Mouse (Mus musculus): Measurements from ENCODE around the gene Fto. TPM values are rescaled to one million over a fixed set of nuclear protein-coding genes. Genes with fewer than 3 reads are reported as not detected.

The Fto gene
- polyA plus RNA-seq, 1 experiment: 112 TPM

DNA sequence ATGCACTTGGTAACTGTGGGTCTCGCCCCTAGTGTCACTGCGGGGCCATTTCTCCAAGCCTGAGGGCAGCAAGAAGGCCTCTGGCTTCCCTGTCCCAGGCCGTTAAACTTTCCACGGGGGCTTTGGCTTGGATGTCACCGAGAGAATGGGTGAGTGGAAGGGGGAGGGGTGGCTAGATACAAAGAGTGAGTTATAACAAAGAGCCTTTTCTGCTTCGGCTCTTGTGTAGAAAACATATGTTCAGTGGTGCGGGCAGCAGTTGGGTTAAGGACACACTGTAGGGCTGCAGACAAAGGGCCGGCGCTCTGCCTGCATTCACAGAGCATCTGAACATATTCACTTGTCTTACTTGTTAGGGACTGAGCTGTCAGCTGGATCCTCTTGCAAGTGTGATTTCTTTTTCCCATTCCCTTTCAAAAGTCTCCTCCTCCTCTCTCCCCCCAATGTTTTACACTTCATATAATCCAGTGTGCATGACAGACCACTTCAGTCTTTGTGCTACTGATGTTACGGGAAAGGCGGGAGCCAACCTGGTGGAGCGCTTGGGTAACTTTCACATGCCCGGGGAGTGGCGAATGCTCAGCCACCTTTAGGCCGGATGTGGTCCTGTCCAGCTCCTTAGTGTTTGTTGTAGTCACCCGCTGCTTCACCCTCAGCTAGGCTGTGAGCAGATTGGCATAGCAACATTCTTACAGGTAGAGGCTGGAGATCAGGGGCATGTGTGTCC lies 201.6 kb downstream of the Fto start:
- no peak for DNase-seq (ENCODE audit: extremely low spot score in 1 of 2, low spot score in 1 of 2)

DNA sequence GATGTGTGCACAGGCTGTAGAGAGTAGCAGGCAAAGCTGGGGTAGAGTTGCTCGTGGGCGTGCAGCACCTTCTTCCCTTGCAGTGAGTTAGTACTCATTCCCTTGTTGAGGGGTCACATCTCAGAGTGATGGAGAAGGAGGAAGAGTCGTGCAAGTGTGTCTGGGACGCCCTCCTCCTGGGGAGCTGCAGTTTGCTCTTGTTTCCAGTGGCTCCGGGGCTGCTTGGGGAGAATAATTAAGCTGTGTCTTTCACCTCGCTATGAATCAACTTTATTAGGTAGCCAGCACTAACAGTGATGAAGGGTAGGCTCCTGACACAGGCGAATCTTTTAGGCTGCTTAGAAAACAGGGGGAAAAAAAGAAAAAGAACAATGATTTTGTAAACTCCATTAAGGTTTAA lies 203.1 kb downstream of the Fto start:
- no peak for DNase-seq (ENCODE audit: extremely low spot score in 1 of 2, low spot score in 1 of 2)

GRCm38 (mm10) chr8:91518085-91518484 lies 204.8 kb downstream of the Fto start:
- DNase-seq (ENCODE audit: extremely low spot score in 1 of 2, low spot score in 1 of 2): no peak

- DNase-seq (ENCODE audit: extremely low spot score in 1 of 2, low spot score in 1 of 2): no peak
These were observed 208.9 kb downstream of the Fto start for GRCm38 (mm10) chr8:91522201-91522600.

DNA sequence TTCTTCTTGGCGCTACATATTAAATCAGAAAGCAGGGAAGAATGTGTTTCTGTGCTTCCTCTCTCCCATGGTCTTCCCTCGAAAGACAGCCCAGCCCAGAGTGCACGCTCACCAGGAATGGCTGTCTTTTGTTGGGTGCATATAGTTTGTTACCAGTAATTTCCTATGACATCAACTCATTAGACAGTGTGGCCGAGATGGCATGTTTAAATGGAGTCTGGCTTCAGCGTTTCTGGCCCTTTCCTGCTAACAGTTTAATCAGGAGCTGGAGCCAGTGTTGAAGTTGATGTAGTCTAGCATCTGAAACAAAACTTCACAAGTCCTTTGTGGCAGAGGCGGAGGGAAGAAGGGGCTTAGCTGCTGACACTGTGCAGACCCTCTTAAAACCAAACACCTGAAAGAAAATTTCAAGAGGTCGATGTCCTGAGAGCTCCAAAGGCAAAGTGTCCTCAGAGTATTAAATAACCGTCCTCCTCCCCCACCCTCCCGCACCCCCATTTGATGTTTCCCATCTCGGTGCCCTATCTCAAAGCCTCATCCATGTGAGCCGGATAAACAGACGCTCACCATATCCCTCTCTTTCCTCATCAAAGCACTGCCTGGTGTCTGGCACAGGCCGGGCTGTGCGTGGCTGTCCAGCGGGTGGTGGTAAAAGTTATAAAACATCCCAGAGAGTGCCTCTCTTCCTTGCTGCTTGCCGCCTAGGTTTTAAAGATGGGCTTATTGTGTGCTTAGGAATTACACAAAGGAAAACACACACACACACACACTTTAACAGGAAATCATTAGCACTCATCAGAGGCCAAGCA lies 210.9 kb downstream of the Fto start:
- DNase-seq (ENCODE audit: extremely low spot score in 1 of 2, low spot score in 1 of 2): no peak

- no peak for DNase-seq (ENCODE audit: extremely low spot score in 1 of 2, low spot score in 1 of 2)
These were observed 211.5 kb downstream of the Fto start for GRCm38 (mm10) chr8:91524865-91525250.

DNA sequence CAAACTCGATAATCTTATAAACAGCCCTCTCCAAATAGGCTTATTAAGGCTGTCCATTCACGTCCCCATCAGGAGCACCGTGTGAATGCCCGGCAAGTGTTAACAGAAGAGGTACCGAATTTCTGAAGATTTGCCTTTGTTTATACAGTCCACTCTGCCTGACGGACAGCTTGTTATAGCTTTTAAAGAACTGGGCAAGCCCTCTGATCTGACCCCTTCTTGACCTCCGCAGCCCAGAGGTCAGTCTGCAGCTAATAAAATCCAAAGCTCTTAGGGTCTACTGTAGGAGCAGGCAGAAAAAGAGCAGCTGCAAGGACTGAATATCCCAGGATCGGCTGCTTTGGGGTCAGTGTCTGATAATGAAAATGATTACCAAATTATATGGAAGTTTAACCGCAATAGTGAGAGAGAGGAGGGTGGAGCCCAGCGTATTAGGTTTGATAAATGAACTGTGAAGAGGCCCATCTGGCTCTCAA lies 212.1 kb downstream of the Fto start:
- no peak for DNase-seq (ENCODE audit: extremely low spot score in 1 of 2, low spot score in 1 of 2)

DNA sequence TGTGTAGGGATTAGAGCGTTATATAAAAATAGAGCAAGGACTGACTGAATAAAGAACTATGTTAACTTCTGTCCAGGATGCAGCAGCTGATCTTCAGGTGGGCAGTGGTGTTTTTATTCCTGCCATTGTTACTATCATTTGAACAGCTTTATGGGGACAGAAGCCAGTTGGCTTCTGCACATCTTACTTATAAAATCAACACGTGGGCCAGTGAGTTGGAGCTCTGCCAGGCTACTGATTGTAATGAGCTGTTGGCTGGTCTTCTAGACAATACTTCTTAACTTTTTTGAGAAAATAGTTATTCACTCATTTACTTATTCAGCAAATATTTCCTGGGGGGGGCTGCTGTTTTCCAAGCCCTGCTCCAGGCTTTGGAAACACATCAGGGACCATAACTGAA lies 215.6 kb downstream of the Fto start:
- peak in 1 of 2 experiments; percentile 48 for DNase-seq (ENCODE audit: extremely low spot score in 1 of 2, low spot score in 1 of 2)

DNA sequence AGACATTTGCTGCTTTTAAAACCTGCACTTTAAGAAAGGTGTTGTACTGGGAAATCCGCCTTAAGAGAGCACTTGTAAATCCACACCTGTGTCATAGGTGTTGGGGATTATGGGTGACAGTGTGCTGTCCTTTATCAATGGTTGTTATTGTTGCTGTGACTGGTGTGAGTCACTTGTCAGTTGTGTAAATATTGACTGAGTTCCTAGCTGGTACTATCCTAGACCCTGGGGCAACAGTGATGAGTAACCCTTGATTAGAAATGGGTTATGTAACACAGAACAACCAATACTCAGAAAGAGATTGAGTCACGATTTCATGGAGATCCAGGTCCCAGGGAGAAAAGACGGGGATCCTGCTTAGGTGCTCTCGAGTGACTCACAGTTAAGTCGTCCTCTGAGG lies 216.4 kb downstream of the Fto start:
- no peak for DNase-seq (ENCODE audit: extremely low spot score in 1 of 2, low spot score in 1 of 2)

GRCm38 (mm10) chr8:91530656-91531055 lies 217.3 kb downstream of the Fto start:
- DNase-seq (ENCODE audit: extremely low spot score in 1 of 2, low spot score in 1 of 2): no peak

- DNase-seq (ENCODE audit: extremely low spot score in 1 of 2, low spot score in 1 of 2): peak in 1 of 2 experiments; percentile 86
These were observed 218.6 kb downstream of the Fto start for GRCm38 (mm10) chr8:91531971-91532370.

- DNase-seq (ENCODE audit: extremely low spot score in 1 of 2, low spot score in 1 of 2): peak in 1 of 2 experiments; percentile 21
These were observed 219.5 kb downstream of the Fto start for GRCm38 (mm10) chr8:91532671-91533436.

DNA sequence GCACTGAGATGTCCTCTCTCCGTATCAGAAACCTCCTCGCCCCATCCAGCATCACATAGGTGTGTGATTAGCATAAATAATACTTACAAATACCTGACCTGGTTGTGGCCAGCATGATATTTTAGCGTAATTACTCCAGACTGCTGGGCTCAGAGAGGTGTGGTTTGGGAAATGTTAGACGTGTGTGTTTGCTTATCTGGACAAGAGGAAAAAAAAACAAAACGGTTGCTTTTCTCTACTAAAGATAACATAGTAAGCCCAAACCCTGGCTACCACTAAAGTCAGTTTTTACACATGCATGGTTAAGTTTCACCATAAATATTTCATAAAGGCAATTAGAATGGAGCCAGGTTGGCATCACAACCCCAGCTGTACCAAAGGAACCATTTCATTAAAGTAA lies 221.4 kb downstream of the Fto start:
- DNase-seq (ENCODE audit: extremely low spot score in 1 of 2, low spot score in 1 of 2): no peak

DNA sequence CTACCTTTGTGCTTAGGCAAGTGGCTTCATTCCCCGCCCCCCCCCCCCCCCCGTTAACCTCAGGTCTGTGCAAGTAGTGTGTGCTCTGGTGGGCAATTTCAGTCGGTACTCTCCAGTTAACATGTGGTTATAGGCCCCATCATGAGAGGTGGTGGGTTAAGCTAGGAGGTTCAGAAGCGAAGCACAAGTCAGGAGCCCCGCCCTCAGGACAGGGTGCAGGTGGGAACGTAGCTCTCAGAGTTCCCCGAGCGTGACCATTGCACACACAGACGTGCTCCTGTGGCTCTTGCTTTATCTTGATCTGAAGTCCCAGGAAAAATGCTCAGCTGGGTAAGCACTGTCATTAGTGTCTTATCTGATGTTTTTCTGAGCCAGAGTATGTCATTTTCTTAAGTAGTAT lies 224.8 kb downstream of the Fto start:
- no peak for DNase-seq (ENCODE audit: extremely low spot score in 1 of 2, low spot score in 1 of 2)

GRCm38 (mm10) chr8:91538892-91539291 lies 225.6 kb downstream of the Fto start:
- no peak for DNase-seq (ENCODE audit: extremely low spot score in 1 of 2, low spot score in 1 of 2)

DNA sequence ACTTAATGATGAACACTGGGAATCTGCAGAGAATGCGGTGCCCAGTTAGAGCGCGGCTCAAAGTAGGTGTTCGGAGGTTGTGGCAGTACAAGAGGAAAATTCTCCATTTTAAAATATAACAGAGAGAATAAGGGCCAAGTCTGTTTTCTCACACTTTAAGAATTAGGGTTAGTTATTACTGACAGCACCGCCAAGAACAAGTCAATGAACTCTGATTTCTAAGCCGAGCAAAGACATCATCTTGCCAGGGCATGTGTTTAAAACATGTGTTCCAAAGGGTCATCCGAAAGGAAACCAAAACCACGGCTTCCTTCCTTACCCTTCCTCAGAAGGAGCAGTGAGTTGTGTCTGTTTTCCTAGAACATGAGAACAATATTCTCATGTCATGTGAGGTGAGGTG lies 226.3 kb downstream of the Fto start:
- DNase-seq (ENCODE audit: extremely low spot score in 1 of 2, low spot score in 1 of 2): no peak

DNA sequence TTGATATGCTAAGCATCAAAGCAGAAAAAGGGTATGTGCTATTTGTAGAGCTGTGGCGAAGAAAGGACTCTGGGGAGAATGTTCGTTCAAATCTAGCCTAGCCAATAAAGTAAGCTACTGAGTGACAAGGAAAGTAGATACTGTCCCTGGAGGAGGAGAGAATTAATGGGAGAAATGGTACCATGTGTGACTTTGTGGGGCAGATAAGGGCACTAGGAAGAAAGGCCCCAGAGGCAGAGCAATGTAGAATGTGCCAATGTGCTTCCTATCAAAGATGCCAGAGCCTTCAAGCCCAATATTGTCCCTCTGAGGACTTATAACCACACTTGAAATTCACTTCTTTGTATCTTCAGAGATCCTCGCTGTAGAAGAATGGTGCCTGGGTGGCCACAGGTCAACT lies 227.9 kb downstream of the Fto start:
- no peak for DNase-seq (ENCODE audit: extremely low spot score in 1 of 2, low spot score in 1 of 2)

- no peak for DNase-seq (ENCODE audit: extremely low spot score in 1 of 2, low spot score in 1 of 2)
These were observed 232.2 kb downstream of the Fto start for GRCm38 (mm10) chr8:91545561-91545960.

DNA sequence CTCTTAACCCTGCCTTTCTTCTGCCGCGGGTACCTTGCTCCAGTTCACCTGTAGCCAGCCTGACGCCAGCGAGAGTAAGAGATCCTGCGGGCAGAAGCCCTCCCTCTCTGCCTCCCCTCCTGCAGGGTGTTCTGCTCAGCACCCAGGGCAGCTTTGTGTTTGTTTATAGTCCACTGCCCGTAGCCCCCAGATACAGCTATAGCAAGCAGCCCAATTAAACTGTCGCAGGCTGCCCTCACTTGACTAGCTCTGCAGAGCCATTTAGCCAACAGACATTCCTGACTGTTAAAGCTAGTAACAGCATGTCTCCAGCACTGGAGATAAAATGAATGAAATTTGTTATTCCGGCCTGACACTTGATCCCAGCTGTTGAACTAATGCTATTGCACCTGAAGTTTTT lies 233.3 kb downstream of the Fto start:
- DNase-seq (ENCODE audit: extremely low spot score in 1 of 2, low spot score in 1 of 2): no peak

GRCm38 (mm10) chr8:91550131-91550530 lies 236.8 kb downstream of the Fto start:
- DNase-seq (ENCODE audit: extremely low spot score in 1 of 2, low spot score in 1 of 2): no peak

- DNase-seq (ENCODE audit: extremely low spot score in 1 of 2, low spot score in 1 of 2): no peak
These were observed 237.9 kb downstream of the Fto start for GRCm38 (mm10) chr8:91551166-91551765.
